In the genomic region with DNA sequence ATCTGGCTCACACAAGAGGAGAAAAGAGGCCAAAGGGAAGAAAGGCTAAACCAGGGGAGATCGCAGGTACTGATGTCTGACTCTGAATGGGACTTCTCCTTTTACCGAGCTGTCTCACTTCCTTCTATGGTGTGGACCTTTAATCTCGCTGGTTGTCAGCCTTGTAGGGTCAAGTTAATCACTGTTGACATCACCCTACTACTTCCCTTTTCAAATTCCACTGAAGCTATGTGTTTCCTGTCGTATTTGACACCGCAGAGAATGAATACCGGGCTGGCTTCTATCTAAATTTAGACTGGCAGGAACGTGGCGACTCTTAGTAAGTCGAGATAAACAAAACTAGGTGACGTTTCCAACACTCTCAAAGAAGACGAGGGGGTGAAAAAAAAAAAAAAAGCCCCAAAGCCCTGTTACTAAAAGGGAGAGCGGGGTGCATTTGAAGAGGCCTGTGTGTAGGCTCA, we compare ENCODE assay signal across 8 mouse cellular contexts. TPM values are rescaled to one million over a fixed set of nuclear protein-coding genes. Genes with fewer than 3 reads are reported as not detected.
DNase-seq lines count a peak whose midpoint lies in the region; ATAC-seq and TF ChIP-seq lines count a peak whose summit lies in the region.

No protein-coding gene starts in this region.

- peak; percentile 2 for ATAC-seq in hindbrain, embryonic 13.5 days (ENCODE audit: low FRiP score)
- ATAC-seq in midbrain, embryonic 11.5 days (ENCODE audit: low FRiP score) = peak; percentile 4
- ATAC-seq in stomach, embryonic 14.5 days (ENCODE audit: insufficient number of reproducible peaks, insufficient read depth, low FRiP score, low read depth) = 0 out of 2 replicates have a peak, but pooled peaks have one; percentile 7

- H3K27ac ChIP-seq in testis, adult 2 months (ENCODE audit: control insufficient read depth, insufficient read depth, low read depth, low read length) = peak overlapping the region; percentile 94
- H3K27ac ChIP-seq in hindbrain, embryonic 13.5 days = peak overlapping the region; percentile 91
- H3K27ac ChIP-seq in midbrain, embryonic 11.5 days (ENCODE audit: low read depth, low read length) = peak overlapping the region; percentile 93
- H3K27ac ChIP-seq in stomach, embryonic 14.5 days (ENCODE audit: low read length) = peak overlapping the region; percentile 98

- TF ChIP-seq CTCF in testis, adult 2 months (IDR thresholded peaks at IDR 0.05; ENCODE audit: control insufficient read depth, insufficient read depth, insufficient replicate concordance, low read depth, low read length) = no peak

- H3K4me2 ChIP-seq in hindbrain, embryonic 13.5 days = peak overlapping the region; percentile 88
- H3K4me2 ChIP-seq in midbrain, embryonic 11.5 days = peak overlapping the region; percentile 65
- H3K4me2 ChIP-seq in stomach, embryonic 14.5 days (replicated peaks; ENCODE audit: low read depth, low read length) = peak overlapping the region; percentile 51

- H3K9me3 ChIP-seq in hindbrain, embryonic 13.5 days = no peaks in the 10 kb centered on the region
- no peaks in the 10 kb centered on the region for H3K9me3 ChIP-seq in midbrain, embryonic 11.5 days (ENCODE audit: control insufficient read depth, low read length)
- no peaks in the 10 kb centered on the region for H3K9me3 ChIP-seq in stomach, embryonic 14.5 days (ENCODE audit: control insufficient read depth, low read depth, low read length)

- no peak for TF ChIP-seq POLR2A in testis, adult 2 months (IDR thresholded peaks at IDR 0.05; ENCODE audit: control insufficient read depth, low read depth, low read length)

- DNase-seq in testis, postnatal 10 days (ENCODE audit: low spot score) = no peak
- DNase-seq in cerebellum, adult 11 months = peak; percentile 33
- peak; percentile 53 for DNase-seq in forelimb bud, embryonic 11.5 days (ENCODE audit: low read depth, low spot score)
- peak; percentile 21 to 29 for DNase-seq in left cerebral cortex, adult 8-10 months (ENCODE audit: low spot score in 2 of 2)
- peak; percentile 96 for DNase-seq in midbrain, embryonic 11.5 days (ENCODE audit: low spot score, missing footprints)

- H3K9ac ChIP-seq in hindbrain, embryonic 13.5 days = peak overlapping the region; percentile 98
- H3K9ac ChIP-seq in midbrain, embryonic 11.5 days (ENCODE audit: low read length) = peak overlapping the region; percentile 86
- H3K9ac ChIP-seq in stomach, embryonic 14.5 days (replicated peaks; ENCODE audit: low read depth, low read length) = peak overlapping the region; percentile 61

- H3K4me1 ChIP-seq in testis, adult 2 months (ENCODE audit: control insufficient read depth, insufficient read depth, low read length) = peaks cover 2% of the 10 kb centered on the region; the same call in 1 of the 2 replicates
- peaks cover 22% of the 10 kb centered on the region for H3K4me1 ChIP-seq in hindbrain, embryonic 13.5 days (replicated peaks)
- H3K4me1 ChIP-seq in midbrain, embryonic 11.5 days (ENCODE audit: control insufficient read depth, insufficient read depth, low read length) = peaks cover 13% of the 10 kb centered on the region
- H3K4me1 ChIP-seq in stomach, embryonic 14.5 days (ENCODE audit: control insufficient read depth, insufficient read depth, low read length) = peaks cover 15% of the 10 kb centered on the region; the same call in 1 of the 2 replicates

- no peaks in the 10 kb centered on the region for H3K36me3 ChIP-seq in testis, adult 2 months (ENCODE audit: control insufficient read depth, insufficient read depth, low read length)
- no peaks in the 10 kb centered on the region for H3K36me3 ChIP-seq in hindbrain, embryonic 13.5 days
- no peaks in the 10 kb centered on the region for H3K36me3 ChIP-seq in midbrain, embryonic 11.5 days (ENCODE audit: control insufficient read depth, insufficient read depth, low read length)
- no peaks in the 10 kb centered on the region for H3K36me3 ChIP-seq in stomach, embryonic 14.5 days (ENCODE audit: control insufficient read depth, insufficient read depth, low read length)

- under 1% methylated on average over 12 of the region's 12 CpGs for WGBS in hindbrain, embryonic 13.5 days
- under 1% methylated on average over 12 of the region's 12 CpGs for WGBS in midbrain, embryonic 11.5 days
- WGBS in stomach, embryonic 14.5 days = 1% methylated on average over 12 of the region's 12 CpGs

- no peaks in the 10 kb centered on the region for H3K27me3 ChIP-seq in testis, adult 2 months (ENCODE audit: control insufficient read depth, insufficient read depth, low read length)
- no peaks in the 10 kb centered on the region for H3K27me3 ChIP-seq in hindbrain, embryonic 13.5 days
- no peaks in the 10 kb centered on the region for H3K27me3 ChIP-seq in midbrain, embryonic 11.5 days (ENCODE audit: control insufficient read depth, insufficient read depth, low read length)
- H3K27me3 ChIP-seq in stomach, embryonic 14.5 days (ENCODE audit: control insufficient read depth, insufficient read depth, low read length) = no peaks in the 10 kb centered on the region

- peak overlapping the region; percentile 98 for H3K4me3 ChIP-seq in testis, adult 2 months (ENCODE audit: control insufficient read depth, low read depth, low read length)
- H3K4me3 ChIP-seq in hindbrain, embryonic 13.5 days = peak overlapping the region; percentile 92
- peak overlapping the region; percentile 94 for H3K4me3 ChIP-seq in midbrain, embryonic 11.5 days (ENCODE audit: low read depth, low read length)
- H3K4me3 ChIP-seq in stomach, embryonic 14.5 days (ENCODE audit: low read depth, low read length) = peak overlapping the region; percentile 95

RNA-seq across cellular contexts. Expression of a gene that starts 0.7 kb away (rescaled TPM):
- 79.7 and 84.5 TPM in 2 replicates for polyA plus RNA-seq in testis, adult 2 months (2012; rRNA removed)
- 42.4 and 43.1 TPM in 2 replicates for polyA plus RNA-seq in hindbrain, embryonic 13.5 days (2015; fragmentation: Nextera tagmentation; extraction: Ambion mirVana)
- 100 to 1,000 TPM; 138 to 157 (median 147) TPM for total RNA-seq in left cerebral cortex, adult 8-10 months (2022)
- polyA plus RNA-seq in midbrain, embryonic 11.5 days (2014; fragmentation: Nextera tagmentation; extraction: Ambion mirVana) = 34.5 and 35.7 TPM in 2 replicates
- 74.5 and 77.1 TPM in 2 replicates for polyA plus RNA-seq in stomach, embryonic 14.5 days (2014; fragmentation: Nextera tagmentation; extraction: Ambion mirVana)
